Mouse (Mus musculus) C2C12 (cell line): ENCODE measurements around the gene Grpr. TPM values are rescaled to one million over a fixed set of nuclear protein-coding genes. Genes with fewer than 3 reads are reported as not detected.

Experiments used
- H3K27me3 ChIP-seq: one replicate; pipeline ENCODE4 v1.6.1; 2011; ENCODE audit not compliant: control insufficient read depth, insufficient read depth, insufficient read length
- H3K36me3 ChIP-seq: one replicate; pipeline ENCODE4 v1.6.1; 2011; ENCODE audit not compliant: control insufficient read depth, insufficient read depth
- H3K4me3 ChIP-seq: one replicate; pipeline ENCODE4 v1.5.1; 2011; ENCODE audit warnings: mild to moderate bottlenecking, control low read depth; ENCODE audit not compliant: poor library complexity, insufficient read depth, severe bottlenecking
- H3K79me2 ChIP-seq: one replicate; pipeline ENCODE4 v1.6.1; 2011; ENCODE audit not compliant: control insufficient read depth, insufficient read depth
- H3K79me3 ChIP-seq: one replicate; pipeline ENCODE4 v1.6.1; 2011; ENCODE audit warnings: low read depth, control low read depth
- H3ac ChIP-seq: one replicate; pipeline ENCODE3; 2011; ENCODE audit warnings: low read depth; ENCODE audit not compliant: control insufficient read depth, insufficient read length
- CEBPB ChIP-seq: IDR thresholded peaks from one replicate; pipeline ENCODE4 v1.6.1; 2011; ENCODE audit warnings: low read depth, mild to moderate bottlenecking, control low read depth, moderate library complexity
- CTCF ChIP-seq: IDR thresholded peaks from one replicate; pipeline ENCODE4 v1.5.1; 2011; ENCODE audit not compliant: control insufficient read depth, insufficient read depth, insufficient read length
- FOSL1 ChIP-seq: IDR thresholded peaks from one replicate; pipeline ENCODE4 v1.8.0; 2011; ENCODE audit warnings: mild to moderate bottlenecking, low read length; ENCODE audit not compliant: poor library complexity, insufficient read depth, severe bottlenecking
- MAX ChIP-seq: IDR thresholded peaks from one replicate; pipeline ENCODE4 v1.6.1; 2011; ENCODE audit warnings: mild to moderate bottlenecking, control low read depth
- MYOD1 ChIP-seq: IDR thresholded peaks from one replicate; pipeline ENCODE4 v1.6.1; 2011; ENCODE audit warnings: low read depth; ENCODE audit not compliant: control insufficient read depth, insufficient read length
- MYOG ChIP-seq: IDR thresholded peaks from one replicate; pipeline ENCODE4 v1.6.1; 2011; ENCODE audit not compliant: control insufficient read depth, insufficient read length; ENCODE audit errors: extremely low read depth
- USF1 ChIP-seq: IDR thresholded peaks from one replicate; pipeline ENCODE4 v1.6.1; 2011; ENCODE audit warnings: low read depth, mild to moderate bottlenecking, control low read depth, moderate library complexity
- polyA plus RNA-seq: library from polyadenylated mRNA; unstranded; fragments of >200 nt; fragmentation: generic; extraction: Trizol; gene quantifications from one replicate; pipeline ENCODE4 v1.2.1, GENCODE M21; 2012; ENCODE audit warnings: missing spikeins

The Grpr gene
- polyA plus RNA-seq, 1 experiment, result not detected

GRCm38 (mm10) chrX:163502088-163502487 lies 47.4 kb downstream of the Grpr start:
- Histone ChIP-seq H3K27me3 (no peaks in the 10 kb centered on the region), H3ac (no peak overlapping the region), H3K36me3 (no peaks in the 10 kb centered on the region), H3K79me2 (no peaks in the 10 kb centered on the region), H3K79me3 (no peaks in the 10 kb centered on the region), H3K4me3 (no peak overlapping the region)
- TF ChIP-seq MYOG, result no peak
- no peak for TF ChIP-seq CTCF
- TF ChIP-seq FOSL1, result no peak
- TF ChIP-seq MYOD1, result no peak
- no peak for TF ChIP-seq USF1
- no peak for TF ChIP-seq MAX
- no peak for TF ChIP-seq CEBPB

Other genes with a start within 250 kb of the Grpr start
- gene Rnf138rt1, start 211.7 kb upstream of the Grpr start, polyA plus RNA-seq, result not detected